Mouse (Mus musculus) A20 (cell line): ENCODE data around the gene Ncam2.
"Not testable (repeated sequence)": the region's sequence is repeated elsewhere in the genome, so short reads cannot be mapped to it uniquely, and the experiment has no call there.

Experiments used
- DNase-seq: peaks from one replicate; pipeline ENCODE4 v3.0.0-alpha.2; 2011; ENCODE audit warnings: low read depth, low spot score

Gene Ncam2

DNA sequence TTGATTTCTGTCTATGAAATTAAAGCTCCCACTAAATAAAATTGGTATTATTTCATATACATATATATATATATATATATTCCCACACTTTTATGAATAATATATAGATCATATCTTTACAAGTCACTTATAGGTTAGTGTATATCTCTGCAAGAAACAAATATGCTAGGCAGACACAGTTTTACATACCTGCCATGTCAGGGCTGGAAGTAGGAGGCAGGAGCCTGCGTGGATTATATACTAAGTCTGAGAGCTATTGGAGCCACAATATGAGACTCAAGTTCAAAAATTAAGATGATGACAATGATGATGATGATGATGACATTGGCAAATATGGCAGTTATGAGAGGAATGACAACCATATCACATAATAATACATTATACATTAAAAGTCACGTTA, 85.4 kb downstream of the Ncam2 start:
- DNase-seq = no peak

DNA sequence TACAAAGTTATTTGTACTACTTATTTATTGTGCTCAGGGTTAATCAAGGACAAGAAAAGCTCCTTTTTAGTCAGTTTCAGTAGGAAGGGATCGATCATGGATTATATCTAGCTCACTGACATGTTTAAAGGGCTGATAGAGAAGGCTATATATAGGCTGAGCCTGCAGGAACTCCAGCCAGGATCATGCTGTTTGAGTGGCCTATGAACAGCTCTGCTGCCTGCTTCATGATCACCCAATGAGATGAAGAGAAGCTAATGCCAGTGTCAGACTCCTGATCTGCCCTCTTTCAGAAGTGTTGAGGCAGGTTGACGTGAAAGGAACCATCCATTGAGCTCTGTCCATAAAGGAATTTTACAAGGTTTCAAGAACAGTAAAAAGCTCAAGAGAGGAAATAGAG, 103.3 kb downstream of the Ncam2 start:
- no peak for DNase-seq

DNA sequence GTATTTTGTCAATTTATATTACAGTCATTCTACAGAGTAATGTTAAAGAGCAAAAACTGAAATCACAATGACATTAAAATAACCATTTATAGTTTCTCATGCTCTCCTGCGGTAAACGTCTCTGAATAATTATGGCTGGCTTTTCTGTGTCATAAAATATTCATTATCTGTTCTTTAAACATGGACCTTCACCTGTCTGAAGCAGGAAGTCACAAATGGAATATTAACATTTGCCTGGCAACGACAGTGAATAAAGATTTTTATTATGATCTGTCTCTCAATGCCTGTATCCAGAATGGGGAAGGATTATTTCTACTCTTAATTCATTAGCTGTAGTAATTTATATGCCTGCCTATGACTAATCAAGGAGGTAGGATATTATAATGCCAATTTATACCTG, 108.7 kb downstream of the Ncam2 start:
- no peak for DNase-seq

DNA sequence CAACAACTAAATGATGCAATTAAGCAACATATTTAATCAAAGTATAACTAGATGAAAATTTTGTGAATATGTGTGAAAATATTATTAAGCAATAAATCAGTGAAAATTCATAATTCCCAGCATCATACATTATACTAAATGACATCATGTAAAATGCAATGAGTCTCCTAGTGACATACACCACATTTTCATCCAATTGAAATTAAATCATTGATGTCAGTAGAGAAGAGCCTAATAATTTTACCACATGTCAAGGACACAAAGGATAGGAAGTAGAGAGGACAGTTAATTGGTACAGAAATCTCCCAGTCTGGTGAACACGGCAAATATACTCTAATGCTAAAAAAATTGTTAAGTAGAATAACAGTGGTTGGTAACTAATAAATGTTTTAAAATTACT, 118.5 kb downstream of the Ncam2 start:
- no peak for DNase-seq

DNA sequence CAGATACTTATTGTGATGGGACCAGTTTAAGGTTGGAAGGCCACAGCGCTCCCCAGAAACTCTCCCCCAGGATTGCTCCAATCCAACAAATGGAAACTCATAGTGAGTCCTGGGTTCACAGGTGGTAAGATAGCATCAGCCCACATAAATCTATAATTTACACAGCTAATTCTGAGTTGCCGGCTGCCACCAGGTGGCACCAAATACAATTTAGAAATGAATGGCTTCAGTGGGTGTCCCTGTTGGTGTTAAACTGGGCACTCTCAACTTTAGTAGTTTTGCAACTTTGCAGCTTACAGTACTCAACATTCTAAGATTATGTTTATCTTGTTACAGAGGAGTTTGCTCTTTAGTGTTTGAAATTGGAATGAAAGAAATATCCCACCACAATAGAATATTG, 130.0 kb downstream of the Ncam2 start:
- peak; percentile 56 for DNase-seq

DNA sequence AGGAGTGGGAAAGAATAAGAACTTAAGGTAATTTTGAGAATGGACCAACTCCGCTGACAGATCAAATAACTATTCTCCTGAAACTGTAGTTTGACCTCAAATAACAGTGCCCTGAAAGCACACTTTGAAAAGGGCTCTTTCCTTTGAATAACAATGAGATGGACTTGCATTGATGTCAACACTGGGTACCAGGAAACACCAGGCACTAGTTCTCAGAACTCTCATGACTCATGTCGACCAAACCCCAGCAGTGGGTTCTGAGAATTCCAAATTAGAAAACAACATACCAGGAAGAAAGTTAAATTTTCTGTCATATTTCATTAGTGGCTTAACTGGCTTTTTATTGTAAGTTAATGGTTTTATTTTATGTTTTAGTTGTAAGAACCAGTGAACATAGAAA, 165.4 kb downstream of the Ncam2 start:
- no peak for DNase-seq

DNA sequence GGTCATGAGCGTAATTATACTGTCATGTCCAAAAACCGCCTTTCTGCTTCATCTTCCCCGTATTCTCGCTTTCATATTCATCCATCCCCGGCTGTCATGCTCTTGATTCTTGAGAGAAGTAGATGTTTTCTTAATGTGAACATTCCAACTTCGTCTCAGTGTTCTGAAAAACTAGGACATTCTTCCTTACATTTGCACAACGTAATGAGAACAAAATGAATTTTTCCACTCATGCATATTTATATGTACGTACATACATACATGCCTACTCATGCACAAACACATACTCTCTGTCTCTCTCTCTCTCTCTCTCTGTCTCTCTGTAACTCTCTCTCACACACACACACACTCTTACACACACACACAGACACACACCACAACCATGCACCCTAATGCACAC, 173.7 kb downstream of the Ncam2 start:
- DNase-seq = no peak

DNA sequence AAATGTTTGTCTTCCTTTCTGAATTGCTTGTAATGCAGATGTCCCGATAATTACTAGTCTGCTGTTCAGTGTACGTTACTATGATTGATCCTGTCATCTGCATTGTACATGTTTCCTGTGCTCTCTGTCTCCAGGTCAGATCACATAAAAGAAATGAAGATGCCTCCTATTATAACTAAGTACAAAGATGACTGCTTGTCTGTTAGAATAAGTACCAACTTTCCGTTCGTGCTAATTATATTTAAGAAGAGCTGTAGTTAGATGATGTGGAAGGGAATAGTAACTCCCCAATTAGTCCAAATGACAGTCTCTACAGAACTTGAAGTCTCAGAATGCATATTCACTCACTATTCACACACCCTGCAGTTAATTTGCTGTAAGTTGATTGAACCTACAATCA, 179.9 kb downstream of the Ncam2 start:
- no peak for DNase-seq

DNA sequence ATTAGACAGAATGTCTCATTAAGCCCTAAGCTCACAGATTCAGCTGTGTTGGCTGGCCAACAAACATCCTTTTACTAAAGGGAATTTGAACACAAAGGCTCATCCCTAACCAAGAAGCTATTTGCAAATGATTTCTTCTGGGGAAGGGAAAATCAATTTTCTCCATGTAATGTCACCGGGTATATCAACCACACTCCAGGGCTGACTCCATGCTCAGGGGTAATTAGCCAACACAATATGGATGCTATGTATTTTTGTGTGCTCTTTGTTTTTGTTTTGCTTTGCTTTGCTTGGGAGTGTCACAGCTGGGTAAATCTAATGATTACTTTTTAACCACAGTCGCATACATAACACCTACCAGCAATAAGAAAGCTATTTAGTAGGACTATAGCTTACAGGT, 188.1 kb downstream of the Ncam2 start:
- no peak for DNase-seq

DNA sequence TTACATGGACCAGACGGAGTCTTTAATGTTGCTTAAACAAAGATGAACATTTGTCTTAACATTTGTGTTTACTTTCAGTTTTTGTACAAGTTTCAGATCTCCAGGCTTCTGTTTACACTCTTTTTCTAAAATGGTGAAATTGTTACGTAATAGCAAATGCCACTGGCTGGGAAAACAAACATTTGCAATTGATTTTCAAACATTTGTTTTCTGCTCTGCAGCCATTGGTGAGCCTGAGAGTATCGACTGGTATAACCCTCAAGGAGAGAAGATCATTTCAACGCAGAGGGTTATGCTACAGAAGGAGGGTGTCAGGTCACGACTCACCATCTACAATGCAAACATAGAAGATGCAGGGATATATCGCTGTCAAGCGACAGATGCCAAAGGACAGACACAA, 234.1 kb downstream of the Ncam2 start:
- no peak for DNase-seq

DNA sequence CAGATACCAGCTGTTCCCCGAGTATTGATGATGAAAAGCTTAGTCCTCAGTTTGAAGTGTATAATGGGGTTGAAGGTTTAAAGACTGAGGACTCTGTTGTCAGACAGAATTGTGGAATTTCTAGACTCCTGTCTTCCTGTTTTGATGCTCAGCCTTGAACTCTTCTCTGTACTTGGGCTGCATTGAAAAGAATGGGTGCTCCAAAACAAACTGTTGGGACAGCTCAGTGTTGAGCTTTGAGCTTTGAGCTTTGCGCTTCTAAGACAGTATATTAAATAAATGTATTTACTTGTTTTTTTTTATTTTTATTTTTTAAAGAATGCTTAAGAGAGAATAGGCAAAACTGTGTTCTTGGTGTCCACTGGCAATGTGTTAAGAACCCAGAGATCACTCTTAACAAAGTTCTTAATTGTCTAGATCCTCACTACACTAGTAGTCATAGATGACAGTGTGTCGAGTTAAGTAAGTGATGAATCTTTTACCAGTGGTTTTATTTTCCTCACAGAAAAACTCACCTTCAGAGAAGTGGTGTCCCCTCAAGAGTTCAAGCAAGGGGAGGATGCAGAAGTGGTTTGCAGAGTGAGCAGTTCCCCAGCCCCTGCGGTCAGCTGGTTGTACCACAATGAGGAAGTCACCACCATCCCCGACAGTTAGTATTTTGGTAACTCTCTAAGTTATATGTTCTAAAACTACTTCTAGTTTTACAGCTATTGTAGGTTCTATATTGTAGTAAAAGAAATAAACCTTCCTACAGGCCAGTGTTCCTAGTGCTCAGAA, 236.8 kb downstream of the Ncam2 start:
- peak; percentile 64 for DNase-seq

DNA sequence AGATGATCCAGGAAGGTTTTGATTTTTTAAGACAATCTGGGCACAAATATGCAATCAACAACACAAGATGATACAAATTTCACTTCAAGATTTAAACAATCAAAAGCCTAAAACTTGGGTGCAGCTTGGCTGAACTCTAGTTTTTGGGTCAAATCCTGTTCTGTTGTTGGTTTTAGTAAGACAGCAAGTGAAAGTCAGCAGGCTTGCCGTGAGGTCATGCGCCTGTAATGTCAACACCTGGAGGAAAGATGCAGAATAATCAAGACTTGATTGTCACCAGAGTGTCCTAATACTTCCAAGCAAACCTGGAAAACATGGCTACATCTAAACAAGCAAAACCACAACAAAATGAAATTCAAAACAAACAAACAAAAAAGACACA, 237.4 kb downstream of the Ncam2 start:
- DNase-seq = no peak

DNA sequence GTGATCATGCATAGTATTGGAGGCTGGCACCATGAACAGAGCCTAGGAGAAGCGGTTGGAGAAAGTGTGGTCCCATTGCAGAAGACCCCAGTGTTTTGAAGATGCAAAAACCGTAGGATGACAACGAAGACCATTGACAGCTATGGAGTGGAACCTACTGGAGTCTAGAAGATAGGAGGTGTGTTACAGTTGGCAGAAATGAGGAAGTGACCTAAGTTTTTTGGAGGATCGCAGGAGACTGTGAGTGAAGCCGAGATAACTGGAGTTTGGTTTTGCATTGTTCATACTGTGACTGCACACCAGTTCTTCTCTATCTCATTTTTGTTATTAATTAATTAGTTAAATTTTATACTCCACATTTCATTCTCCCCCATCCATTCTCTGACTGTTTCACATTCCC, 250.4 kb downstream of the Ncam2 start:
- DNase-seq = no peak

DNA sequence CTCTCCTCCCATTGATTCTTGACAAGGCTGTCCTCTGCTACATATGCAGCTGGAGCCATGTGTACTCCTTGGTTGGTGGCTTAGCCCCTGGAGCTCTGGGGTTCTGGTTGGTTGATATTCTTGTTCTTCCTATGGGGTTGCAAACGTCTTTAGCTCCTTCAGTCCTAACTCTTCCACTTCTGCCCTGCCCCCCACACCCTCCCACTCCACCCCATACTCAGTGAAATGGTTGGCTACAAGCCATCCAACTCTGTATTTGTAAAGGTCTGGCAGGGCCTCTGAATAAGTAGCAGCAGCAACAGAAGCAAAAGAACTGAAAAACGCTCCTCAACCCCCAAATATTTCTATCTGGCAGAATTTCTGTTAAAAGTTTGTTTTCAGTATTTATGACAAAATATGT, 252.5 kb downstream of the Ncam2 start:
- no peak for DNase-seq

DNA sequence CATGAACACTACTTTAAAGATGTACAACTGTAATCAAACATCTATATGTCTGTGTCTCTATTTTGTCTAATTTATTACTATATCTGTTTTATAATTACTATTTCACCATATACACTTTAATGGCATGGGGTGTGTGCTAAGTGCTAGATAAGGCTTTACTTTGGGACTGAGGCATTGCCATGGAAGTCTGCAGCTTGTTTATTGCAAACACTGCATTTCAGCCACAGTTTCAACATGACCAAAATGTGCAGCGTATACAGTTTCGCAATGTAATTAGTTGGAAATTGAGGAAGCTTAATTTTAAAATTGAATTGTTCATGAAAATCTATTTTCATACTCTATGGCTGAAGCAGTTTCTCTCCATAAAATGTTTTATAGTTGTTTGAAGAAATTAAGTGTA, 254.0 kb downstream of the Ncam2 start:
- no peak for DNase-seq

DNA sequence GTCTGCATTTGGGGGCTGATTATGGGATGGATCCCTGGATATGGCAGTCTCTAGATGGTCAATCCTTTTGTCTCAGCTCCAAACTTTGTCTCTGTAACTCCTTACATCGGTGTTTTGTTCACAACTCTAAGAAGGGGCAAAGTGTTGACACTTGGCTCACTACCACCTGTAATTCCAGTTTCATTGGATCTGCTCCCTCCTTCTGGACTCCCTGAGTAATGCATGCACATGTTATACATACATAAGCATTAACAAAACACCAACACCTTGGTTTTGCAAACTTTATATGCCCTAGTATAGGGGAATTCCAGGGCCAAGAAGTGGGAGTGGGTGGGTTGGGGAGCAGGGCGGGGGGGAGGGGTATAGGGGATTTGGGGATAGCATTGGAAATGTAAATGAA, 262.2 kb downstream of the Ncam2 start:
- DNase-seq = not testable (repeated sequence)

DNA sequence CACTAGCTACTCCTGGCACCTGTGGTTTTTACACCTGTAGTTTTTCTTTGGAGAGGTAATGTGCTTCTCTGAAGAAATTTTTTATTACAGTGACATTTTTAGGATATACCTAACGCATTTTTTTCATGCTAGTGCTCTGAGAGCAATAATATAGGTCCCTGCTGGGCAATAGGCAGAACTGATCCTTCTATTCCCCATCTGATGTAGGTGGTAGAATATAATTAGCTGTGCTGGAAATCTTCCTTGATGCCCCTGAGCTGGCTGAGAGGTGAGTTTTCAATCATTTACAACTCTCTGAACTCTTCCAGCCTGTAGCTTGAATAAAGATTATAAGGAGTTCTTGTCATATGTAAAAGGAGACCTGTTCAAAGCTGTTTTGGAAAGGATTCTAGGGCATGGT, 272.4 kb downstream of the Ncam2 start:
- no peak for DNase-seq

DNA sequence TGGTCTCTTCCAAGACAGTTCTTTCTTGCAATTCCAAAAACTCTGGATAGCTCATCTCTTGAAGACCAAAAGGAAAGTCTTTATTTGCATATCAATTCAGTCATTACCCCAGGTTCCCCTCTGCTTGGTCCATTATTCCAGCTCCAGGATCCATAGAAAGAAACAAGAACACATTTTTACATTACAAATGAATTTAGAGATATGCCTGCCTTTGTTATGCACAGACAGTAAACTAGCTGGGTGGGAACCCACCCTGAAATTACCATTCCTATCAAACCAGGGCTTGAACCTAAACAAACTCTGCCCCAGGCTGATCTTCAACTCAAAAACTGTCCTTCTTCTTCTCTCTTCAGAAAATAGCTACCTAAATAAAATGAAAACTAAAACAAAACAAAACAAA, 280.6 kb downstream of the Ncam2 start:
- DNase-seq = no peak

DNA sequence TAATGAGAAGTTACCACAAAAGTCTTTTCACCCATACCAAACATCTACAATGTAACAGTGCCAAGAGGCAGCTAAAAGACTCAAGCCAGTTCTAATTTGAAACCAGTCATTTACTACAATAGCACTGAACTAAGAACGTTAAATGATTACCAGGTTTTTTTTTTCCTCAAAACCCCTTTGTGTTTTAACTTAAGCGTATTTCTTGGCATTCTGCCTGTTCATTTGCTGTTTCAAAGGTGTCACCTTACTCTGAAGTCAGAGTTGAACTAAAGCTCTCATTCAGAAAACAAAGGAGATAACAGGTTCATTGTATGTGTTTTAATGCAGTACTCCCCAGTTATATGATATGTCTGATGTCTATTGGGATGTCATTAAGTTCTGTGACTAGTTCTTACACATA, 295.6 kb downstream of the Ncam2 start:
- no peak for DNase-seq

DNA sequence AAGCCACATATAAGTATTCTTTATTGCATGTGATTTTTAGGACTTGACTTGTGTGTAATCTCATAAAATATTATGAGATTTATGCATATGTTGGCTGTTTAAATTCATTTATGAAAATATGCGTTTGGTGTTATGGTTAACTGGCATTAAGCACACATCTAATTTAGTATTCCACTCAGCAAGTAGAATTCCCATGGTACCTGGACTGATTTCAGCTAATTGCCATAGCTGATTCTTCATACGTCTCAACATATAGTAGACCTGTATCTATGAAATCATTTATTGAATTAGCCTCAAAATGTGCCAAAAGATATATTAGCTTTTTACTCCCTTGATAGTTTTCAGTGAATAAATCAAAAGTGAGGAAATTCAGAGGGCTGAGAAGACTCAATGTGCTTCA, 302.1 kb downstream of the Ncam2 start:
- no peak for DNase-seq

DNA sequence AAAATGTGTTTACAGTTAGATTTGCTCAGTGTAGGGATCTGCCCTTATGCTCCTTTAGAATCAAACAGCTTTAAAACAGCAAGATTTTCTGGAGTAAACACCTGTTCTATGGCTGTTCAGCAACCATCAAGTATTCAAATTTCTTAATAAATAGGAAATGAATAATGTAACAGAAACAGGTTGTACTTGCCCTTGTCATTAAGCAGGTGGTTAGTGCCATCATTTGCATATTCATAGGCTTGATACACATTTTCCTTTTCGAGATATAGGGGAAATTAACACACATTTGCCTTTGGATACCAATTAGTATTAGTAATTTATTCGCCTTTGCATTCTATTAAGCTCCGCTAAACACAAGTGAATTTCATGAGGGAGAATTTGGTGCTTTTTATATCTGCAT, 335.7 kb downstream of the Ncam2 start:
- no peak for DNase-seq

DNA sequence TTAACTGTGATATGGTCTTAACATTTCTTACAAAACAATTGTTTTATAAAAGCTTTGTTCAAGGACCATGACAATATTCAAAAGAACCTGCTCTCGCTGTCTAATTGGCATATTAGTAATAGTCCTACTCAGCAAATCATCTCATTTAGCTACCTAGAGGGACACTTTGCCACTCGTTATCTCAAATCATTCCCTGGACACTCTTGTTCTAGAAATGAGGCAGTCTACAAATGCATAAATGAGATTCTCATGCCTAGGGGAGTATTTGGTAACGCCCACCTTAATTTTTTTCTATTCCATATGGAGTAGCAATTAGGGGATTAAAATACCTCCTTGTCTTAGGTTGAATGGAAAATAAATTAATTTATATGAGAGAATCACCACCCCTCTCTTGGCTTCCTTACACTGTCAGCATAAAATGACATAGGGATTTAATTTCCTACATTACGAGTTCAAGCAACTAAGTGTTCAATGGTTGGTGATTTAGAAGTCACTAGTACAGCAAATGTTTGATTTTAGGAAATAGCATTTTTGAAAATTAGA, 387.1 kb downstream of the Ncam2 start:
- DNase-seq = no peak

DNA sequence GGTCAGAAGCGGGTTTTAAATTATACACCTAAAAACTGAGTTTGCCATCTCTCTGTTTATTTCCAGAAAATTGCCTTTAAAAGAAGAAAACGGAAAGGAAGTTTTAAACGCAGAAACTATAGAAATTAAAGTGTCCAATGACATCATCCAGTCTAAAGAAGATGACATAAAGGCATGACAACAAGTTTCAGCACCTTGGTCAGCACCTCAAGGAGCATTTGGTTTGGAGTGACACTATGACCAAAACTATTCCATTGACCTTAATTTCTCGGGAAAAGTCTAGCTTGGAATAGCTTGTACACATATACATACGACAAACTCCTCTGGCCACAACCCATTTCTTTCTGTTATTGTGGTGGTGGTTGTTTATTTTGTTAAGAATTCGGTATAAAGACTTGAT, 422.8 kb downstream of the Ncam2 start:
- DNase-seq = peak; percentile 41

DNA sequence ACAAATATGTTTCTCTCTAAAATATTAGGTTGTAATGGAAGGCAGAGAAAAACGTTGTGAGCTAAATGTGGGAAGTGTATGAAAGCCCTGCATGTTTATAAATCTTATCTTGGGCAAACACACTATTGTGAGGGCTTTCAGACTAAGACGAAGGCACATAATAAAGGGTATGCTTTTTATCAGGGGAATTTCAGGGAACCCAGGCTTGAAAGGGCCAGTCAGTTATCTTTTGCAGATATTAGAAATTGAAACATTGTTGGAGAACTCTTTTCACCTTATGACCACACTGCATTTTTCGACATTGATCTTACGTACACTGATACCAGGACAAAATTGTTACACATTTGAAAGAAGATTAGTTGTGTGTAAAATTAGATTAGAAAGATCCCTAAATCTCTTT, 423.3 kb downstream of the Ncam2 start:
- DNase-seq = no peak
